Mouse (Mus musculus): Measurements from ENCODE around the gene Esrrg. TPM values are rescaled to one million over a fixed set of nuclear protein-coding genes. Genes with fewer than 3 reads are reported as not detected.

Gene Esrrg
- total and polyA plus RNA-seq, 3 experiments: 0.01 TPM; not detected in 2

DNA sequence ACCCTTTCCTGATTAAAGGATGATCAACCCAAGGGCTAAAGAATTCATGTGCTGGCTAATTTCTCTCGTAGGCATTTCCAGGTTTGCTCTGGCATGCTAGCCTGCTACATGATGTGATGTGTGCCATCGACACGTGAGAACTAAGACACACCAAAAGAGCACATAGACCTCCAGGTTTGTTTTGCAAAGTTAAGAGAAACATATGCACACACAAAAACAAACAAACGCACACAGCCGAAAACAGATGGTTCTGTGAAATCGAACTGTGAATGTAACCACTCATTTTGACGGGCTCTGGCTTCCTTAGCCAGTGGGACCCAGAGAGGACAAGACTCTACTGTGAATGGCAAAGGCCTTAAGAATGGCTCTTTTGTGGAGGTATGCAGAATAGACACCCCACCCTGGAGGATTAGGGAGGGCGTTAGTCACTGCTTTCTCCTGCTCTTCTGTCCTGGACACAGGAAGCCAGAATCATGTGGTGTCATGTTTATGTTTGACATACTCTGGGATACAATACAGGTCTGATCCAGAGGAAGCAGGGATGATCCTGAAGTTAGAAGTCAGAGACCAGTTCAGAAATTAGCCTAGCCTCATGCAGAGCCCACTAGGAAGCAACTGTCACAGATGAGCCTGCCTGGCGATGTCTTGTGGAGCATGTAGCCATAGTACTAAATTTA, 217.0 kb downstream of the Esrrg start:
- Histone ChIP-seq H3K36me3 (ENCODE audit: control insufficient read depth in 1 of 2, insufficient read depth in 2 of 2, low read length in 2 of 2) (no peaks in the 10 kb centered on the region), H3K4me1 (ENCODE audit: control insufficient read depth in 1 of 2, insufficient read depth in 2 of 2, low read length in 2 of 2) (no peaks in the 10 kb centered on the region), H3K9me3 (replicated peaks; ENCODE audit: insufficient read depth, low read length) (no peaks in the 10 kb centered on the region), H3K4me3 (ENCODE audit: control insufficient read depth in 1 of 2, insufficient read depth in 1 of 2, low read depth in 2 of 2, low read length in 2 of 2) (no peak overlapping the region), H3K27me3 (ENCODE audit: control insufficient read depth in 1 of 2, insufficient read depth in 2 of 2, low read length in 2 of 2) (no peaks in the 10 kb centered on the region), H3K79me2 (ENCODE audit: control insufficient read depth, insufficient read depth, low read length, poor library complexity) (no peaks in the 10 kb centered on the region), H3K27ac (ENCODE audit: control insufficient read depth, low read depth, low read length) (no peak overlapping the region), H3K9ac (ENCODE audit: control insufficient read depth, low read depth, low read length, poor library complexity, severe bottlenecking) (no peak overlapping the region)
- no peak for DNase-seq (ENCODE audit: low read depth, low spot score)
- TF ChIP-seq TCF12 (IDR thresholded peaks at IDR 0.05; ENCODE audit: low read depth, low read length) (no peak), GABPA (IDR thresholded peaks at IDR 0.05; ENCODE audit: low read depth, low read length) (no peak), MYC (IDR thresholded peaks at IDR 0.05; ENCODE audit: low read depth, low read length) (no peak)

DNA sequence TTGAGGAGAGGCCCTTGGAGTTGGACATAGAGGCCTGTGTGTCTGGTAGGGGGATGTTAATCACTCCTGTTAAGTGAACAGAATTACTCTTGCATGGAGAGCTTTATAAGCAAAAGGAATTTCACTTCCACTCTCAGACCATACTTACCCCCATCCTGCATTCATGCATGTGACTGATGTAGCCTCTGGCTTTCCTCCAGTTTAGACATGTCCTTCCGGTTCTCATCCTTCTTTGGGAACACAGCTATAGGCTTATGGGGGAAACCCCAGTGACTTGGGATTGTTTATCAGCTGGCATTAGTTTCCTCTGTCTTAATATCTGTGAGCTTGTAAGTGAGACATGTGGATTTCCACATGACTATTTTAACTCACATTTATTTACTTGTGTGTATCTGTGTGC, 217.5 kb downstream of the Esrrg start:
- H3K79me2 ChIP-seq (ENCODE audit: control insufficient read depth, insufficient read depth, low read length, poor library complexity): no peaks in the 10 kb centered on the region
- H3K4me3 ChIP-seq (ENCODE audit: control insufficient read depth in 1 of 2, insufficient read depth in 1 of 2, low read depth in 2 of 2, low read length in 2 of 2): no peak overlapping the region
- H3K36me3 ChIP-seq (ENCODE audit: control insufficient read depth in 1 of 2, insufficient read depth in 2 of 2, low read length in 2 of 2): no peaks in the 10 kb centered on the region
- H3K27me3 ChIP-seq (ENCODE audit: control insufficient read depth in 1 of 2, insufficient read depth in 2 of 2, low read length in 2 of 2): no peaks in the 10 kb centered on the region
- TF ChIP-seq ZKSCAN1 (IDR thresholded peaks at IDR 0.05; ENCODE audit: low read depth, low read length) (no peak), RCOR1 (IDR thresholded peaks at IDR 0.05; ENCODE audit: low read depth, low read length) (no peak), UBTF (IDR thresholded peaks at IDR 0.05; ENCODE audit: borderline replicate concordance, insufficient read depth, low read depth, low read length) (no peak), ZNF384 (IDR thresholded peaks at IDR 0.05; ENCODE audit: low read depth, low read length) (no peak), TAL1 (IDR thresholded peaks at IDR 0.05; ENCODE audit: low read length) (no peak), MYB (IDR thresholded peaks at IDR 0.05; ENCODE audit: low read depth, low read length) (no peak), SIN3A (IDR thresholded peaks at IDR 0.05; ENCODE audit: low read length) (no peak), CTCF (IDR thresholded peaks at IDR 0.05 in 2 of 3, conservative IDR thresholded peaks at IDR 0.05 in 1 of 3; ENCODE audit: control insufficient read depth in 1 of 3, insufficient read depth in 1 of 3, low read depth in 2 of 3, low read length in 3 of 3, poor library complexity in 1 of 3, severe bottlenecking in 1 of 3) (no peak), MXI1 (IDR thresholded peaks at IDR 0.05; ENCODE audit: low read depth, low read length) (no peak), E2F4 (IDR thresholded peaks at IDR 0.05; ENCODE audit: borderline replicate concordance, low read depth, low read length) (no peak), KAT2A (conservative IDR thresholded peaks at IDR 0.05; ENCODE audit: low read depth, low read length) (no peak), NRF1 (IDR thresholded peaks at IDR 0.05; ENCODE audit: insufficient read depth, low read depth, low read length, poor library complexity, severe bottlenecking) (no peak), MAFK (IDR thresholded peaks at IDR 0.05; ENCODE audit: borderline replicate concordance, low read depth, low read length) (no peak), POLR2AphosphoS2 (IDR thresholded peaks at IDR 0.05; ENCODE audit: low read length) (no peak), BHLHE40 (IDR thresholded peaks at IDR 0.05; ENCODE audit: borderline replicate concordance, low read depth, low read length) (no peak), MYC (IDR thresholded peaks at IDR 0.05; ENCODE audit: low read depth, low read length) (no peak)
- no peaks in the 10 kb centered on the region for H3K4me1 ChIP-seq (ENCODE audit: control insufficient read depth in 1 of 2, insufficient read depth in 2 of 2, low read length in 2 of 2)
- no peaks in the 10 kb centered on the region for H3K9me3 ChIP-seq (replicated peaks; ENCODE audit: insufficient read depth, low read length)
- DNase-seq (ENCODE audit: low read depth, low spot score): no peak
- no peak overlapping the region for H3K9ac ChIP-seq (ENCODE audit: control insufficient read depth, low read depth, low read length, poor library complexity, severe bottlenecking)
- H3K27ac ChIP-seq (ENCODE audit: control insufficient read depth, low read depth, low read length): no peak overlapping the region
